Mouse (Mus musculus): ENCODE measurements around the gene Btrc. TPM values are rescaled to one million over a fixed set of nuclear protein-coding genes. Genes with fewer than 3 reads are reported as not detected.

Gene Btrc
- polyA plus RNA-seq, 1 experiment, result 11.9 TPM

- H3K79me2 ChIP-seq (ENCODE audit: control insufficient read depth, insufficient read depth), result no peaks in the 10 kb centered on the region
- H3K36me3 ChIP-seq (ENCODE audit: control insufficient read depth, insufficient read depth), result peaks cover 23% of the 10 kb centered on the region
- no peak for TF ChIP-seq MYOD1 (IDR thresholded peaks at IDR 0.05; ENCODE audit: control insufficient read depth, insufficient read length, low read depth)
These were observed 210.9 kb downstream of the Btrc start for GRCm38 (mm10) chr19:45574339-45574898.

DNA sequence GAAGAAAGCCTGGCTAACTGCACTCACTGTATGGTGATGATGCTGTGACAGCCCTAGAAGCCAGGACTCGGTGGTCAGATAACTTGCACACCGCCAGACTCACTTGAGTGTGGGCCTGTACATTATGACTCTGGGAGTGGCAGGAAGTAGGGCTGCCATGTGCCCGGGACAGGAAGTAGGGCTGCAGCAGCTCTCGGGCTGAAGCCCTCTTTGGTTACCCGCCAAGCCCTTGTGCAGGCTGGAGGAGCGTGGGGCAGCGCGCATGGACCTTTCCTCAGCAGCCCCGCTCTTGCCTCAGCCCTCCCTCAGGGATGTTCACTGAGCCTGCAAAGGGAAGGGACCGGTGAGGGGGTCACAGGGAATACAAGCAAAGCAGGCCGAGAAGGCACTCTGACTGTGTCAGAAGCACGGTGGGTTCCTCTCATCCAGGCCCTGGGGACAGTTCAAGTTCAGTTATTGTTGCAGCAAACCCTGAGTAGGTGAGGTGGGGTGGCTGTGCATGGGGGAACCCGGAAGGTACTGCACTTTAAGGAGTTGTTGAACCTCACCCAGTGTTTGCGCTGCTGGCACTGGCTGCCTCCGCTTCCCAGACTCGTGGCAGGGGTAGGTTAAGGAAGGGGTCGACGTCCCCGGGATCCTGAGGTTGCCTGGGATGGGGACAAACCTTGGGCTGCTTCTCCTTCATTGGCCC is 211.6 kb downstream of the Btrc start:
- TF ChIP-seq CTCF (IDR thresholded peaks at IDR 0.05; ENCODE audit: control insufficient read depth, insufficient read depth, insufficient read length), result no peak
- no peak for TF ChIP-seq CEBPB (IDR thresholded peaks at IDR 0.05; ENCODE audit: low read depth)
- no peak for TF ChIP-seq MYOG (IDR thresholded peaks at IDR 0.05; ENCODE audit: control insufficient read depth, extremely low read depth, insufficient read length)
- TF ChIP-seq MAX (IDR thresholded peaks at IDR 0.05), result no peak
- TF ChIP-seq FOSL1 (IDR thresholded peaks at IDR 0.05; ENCODE audit: insufficient read depth, low read length, poor library complexity, severe bottlenecking), result no peak
- no peak for TF ChIP-seq USF1 (IDR thresholded peaks at IDR 0.05; ENCODE audit: low read depth)
- TF ChIP-seq MYOD1 (IDR thresholded peaks at IDR 0.05; ENCODE audit: control insufficient read depth, insufficient read length, low read depth), result no peak
- no peaks in the 10 kb centered on the region for H3K79me2 ChIP-seq (ENCODE audit: control insufficient read depth, insufficient read depth)
- H3K36me3 ChIP-seq (ENCODE audit: control insufficient read depth, insufficient read depth), result peaks cover 23% of the 10 kb centered on the region
- H3ac ChIP-seq (ENCODE audit: control insufficient read depth, insufficient read length, low read depth), result no peak overlapping the region
- no peaks in the 10 kb centered on the region for H3K27me3 ChIP-seq (ENCODE audit: control insufficient read depth, insufficient read depth, insufficient read length)
- no peaks in the 10 kb centered on the region for H3K79me3 ChIP-seq (ENCODE audit: low read depth)
- H3K4me3 ChIP-seq (ENCODE audit: insufficient read depth, poor library complexity, severe bottlenecking), result no peak overlapping the region

More at GRCm38 (mm10) chr19:45574339-45574898, 210.9 kb downstream of the Btrc start:
- Histone ChIP-seq H3K4me3 (ENCODE audit: insufficient read depth, poor library complexity, severe bottlenecking) (no peak overlapping the region), H3ac (ENCODE audit: control insufficient read depth, insufficient read length, low read depth) (no peak overlapping the region), H3K79me3 (ENCODE audit: low read depth) (no peaks in the 10 kb centered on the region), H3K27me3 (ENCODE audit: control insufficient read depth, insufficient read depth, insufficient read length) (no peaks in the 10 kb centered on the region)

DNA sequence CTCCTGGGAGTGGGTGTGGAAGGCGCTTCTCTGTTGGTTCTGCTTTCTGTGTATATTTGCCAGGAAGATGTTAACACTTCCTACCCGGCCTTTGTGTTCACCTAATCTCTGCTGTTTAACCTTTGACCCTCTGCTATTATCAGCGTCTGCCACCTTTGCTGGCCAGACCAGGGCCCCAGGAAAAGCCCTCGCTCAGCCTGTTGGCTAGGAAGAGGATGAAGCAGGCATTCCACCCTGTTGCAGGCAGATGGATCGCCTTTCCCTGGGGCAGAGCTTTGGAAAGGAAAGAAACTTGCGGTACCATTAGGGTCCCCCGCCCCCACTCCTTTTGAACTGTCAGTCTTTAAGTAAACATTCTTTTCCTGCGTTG is 212.1 kb downstream of the Btrc start:
- no peak overlapping the region for H3ac ChIP-seq (ENCODE audit: control insufficient read depth, insufficient read length, low read depth)
- TF ChIP-seq MYOD1 (IDR thresholded peaks at IDR 0.05; ENCODE audit: control insufficient read depth, insufficient read length, low read depth), result no peak
- no peaks in the 10 kb centered on the region for H3K79me2 ChIP-seq (ENCODE audit: control insufficient read depth, insufficient read depth)
- no peaks in the 10 kb centered on the region for H3K79me3 ChIP-seq (ENCODE audit: low read depth)
- no peaks in the 10 kb centered on the region for H3K27me3 ChIP-seq (ENCODE audit: control insufficient read depth, insufficient read depth, insufficient read length)
- H3K36me3 ChIP-seq (ENCODE audit: control insufficient read depth, insufficient read depth), result peaks cover 23% of the 10 kb centered on the region
- no peak overlapping the region for H3K4me3 ChIP-seq (ENCODE audit: insufficient read depth, poor library complexity, severe bottlenecking)

- H3K79me3 ChIP-seq (ENCODE audit: low read depth), result no peaks in the 10 kb centered on the region
- no peak overlapping the region for H3K4me3 ChIP-seq (ENCODE audit: insufficient read depth, poor library complexity, severe bottlenecking)
- H3K27me3 ChIP-seq (ENCODE audit: control insufficient read depth, insufficient read depth, insufficient read length), result no peaks in the 10 kb centered on the region
- no peak for TF ChIP-seq MYOG (IDR thresholded peaks at IDR 0.05; ENCODE audit: control insufficient read depth, extremely low read depth, insufficient read length)
- no peak for TF ChIP-seq CEBPB (IDR thresholded peaks at IDR 0.05; ENCODE audit: low read depth)
- no peaks in the 10 kb centered on the region for H3K79me2 ChIP-seq (ENCODE audit: control insufficient read depth, insufficient read depth)
- H3K36me3 ChIP-seq (ENCODE audit: control insufficient read depth, insufficient read depth), result peaks cover 19% of the 10 kb centered on the region
- no peak overlapping the region for H3ac ChIP-seq (ENCODE audit: control insufficient read depth, insufficient read length, low read depth)
These were observed 213.7 kb downstream of the Btrc start for GRCm38 (mm10) chr19:45577141-45577750.

DNA sequence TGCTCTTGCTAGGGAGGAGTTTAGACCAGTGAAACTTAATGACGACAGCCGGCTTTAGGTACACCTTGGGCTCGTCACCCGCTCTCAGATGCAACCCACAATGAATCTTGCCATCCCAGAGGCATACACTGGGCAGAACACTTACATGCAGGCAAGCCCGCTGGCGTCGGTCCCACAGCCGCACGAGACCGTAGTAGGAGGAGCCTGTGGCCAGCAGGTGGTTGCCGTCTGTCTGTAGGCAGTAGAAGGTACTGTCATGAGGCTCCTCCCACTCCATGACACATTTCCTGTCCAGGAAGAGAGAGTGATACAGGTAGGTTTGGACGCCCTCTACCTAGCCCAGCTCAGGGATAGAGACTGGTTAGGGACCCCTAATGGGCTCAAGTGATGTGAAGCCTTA is 215.4 kb downstream of the Btrc start:
- H3K4me3 ChIP-seq (ENCODE audit: insufficient read depth, poor library complexity, severe bottlenecking), result no peak overlapping the region
- H3K36me3 ChIP-seq (ENCODE audit: control insufficient read depth, insufficient read depth), result peaks cover 19% of the 10 kb centered on the region
- H3K79me3 ChIP-seq (ENCODE audit: low read depth), result no peaks in the 10 kb centered on the region
- H3K79me2 ChIP-seq (ENCODE audit: control insufficient read depth, insufficient read depth), result no peaks in the 10 kb centered on the region
- H3ac ChIP-seq (ENCODE audit: control insufficient read depth, insufficient read length, low read depth), result no peak overlapping the region
- H3K27me3 ChIP-seq (ENCODE audit: control insufficient read depth, insufficient read depth, insufficient read length), result no peaks in the 10 kb centered on the region
- TF ChIP-seq MAX (IDR thresholded peaks at IDR 0.05), result no peak
- no peak for TF ChIP-seq CEBPB (IDR thresholded peaks at IDR 0.05; ENCODE audit: low read depth)
- no peak for TF ChIP-seq USF1 (IDR thresholded peaks at IDR 0.05; ENCODE audit: low read depth)
- no peak for TF ChIP-seq MYOG (IDR thresholded peaks at IDR 0.05; ENCODE audit: control insufficient read depth, extremely low read depth, insufficient read length)
- TF ChIP-seq CTCF (IDR thresholded peaks at IDR 0.05; ENCODE audit: control insufficient read depth, insufficient read depth, insufficient read length), result no peak
- TF ChIP-seq MYOD1 (IDR thresholded peaks at IDR 0.05; ENCODE audit: control insufficient read depth, insufficient read length, low read depth), result no peak
- no peak for TF ChIP-seq FOSL1 (IDR thresholded peaks at IDR 0.05; ENCODE audit: insufficient read depth, low read length, poor library complexity, severe bottlenecking)

- no peaks in the 10 kb centered on the region for H3K27me3 ChIP-seq (ENCODE audit: control insufficient read depth, insufficient read depth, insufficient read length)
- no peak overlapping the region for H3K4me3 ChIP-seq (ENCODE audit: insufficient read depth, poor library complexity, severe bottlenecking)
- H3K36me3 ChIP-seq (ENCODE audit: control insufficient read depth, insufficient read depth), result peaks cover 16% of the 10 kb centered on the region
- H3ac ChIP-seq (ENCODE audit: control insufficient read depth, insufficient read length, low read depth), result no peak overlapping the region
- no peaks in the 10 kb centered on the region for H3K79me3 ChIP-seq (ENCODE audit: low read depth)
- TF ChIP-seq USF1 (IDR thresholded peaks at IDR 0.05; ENCODE audit: low read depth) (no peak), CTCF (IDR thresholded peaks at IDR 0.05; ENCODE audit: control insufficient read depth, insufficient read depth, insufficient read length) (no peak), MYOG (IDR thresholded peaks at IDR 0.05; ENCODE audit: control insufficient read depth, extremely low read depth, insufficient read length) (no peak), MAX (IDR thresholded peaks at IDR 0.05) (no peak)
- no peaks in the 10 kb centered on the region for H3K79me2 ChIP-seq (ENCODE audit: control insufficient read depth, insufficient read depth)
These were observed 215.9 kb downstream of the Btrc start for GRCm38 (mm10) chr19:45579416-45579815.

Other genes starting within 250 kb of the Btrc start
- gene Tlx1, start 213.1 kb upstream of the Btrc start, polyA plus RNA-seq (2012; fragmentation: generic; extraction: Trizol), result not detected
- gene Lbx1, start 127.9 kb upstream of the Btrc start, polyA plus RNA-seq (2012; fragmentation: generic; extraction: Trizol), result 0.02 TPM
- 12.7 TPM for gene Poll, start 196.8 kb downstream of the Btrc start, polyA plus RNA-seq (2012; fragmentation: generic; extraction: Trizol)
- 25.7 TPM for gene Gm17018, start 196.9 kb downstream of the Btrc start, polyA plus RNA-seq (2012; fragmentation: generic; extraction: Trizol)

Data from C2C12 (cell line).